Mouse (Mus musculus): ENCODE results near the gene Ankrd34a. TPM values are rescaled to one million over a fixed set of nuclear protein-coding genes. Genes with fewer than 3 reads are reported as not detected.

The Ankrd34a gene
- polyA plus RNA-seq, 1 experiment from 2014 or later = 8.5 TPM

DNA sequence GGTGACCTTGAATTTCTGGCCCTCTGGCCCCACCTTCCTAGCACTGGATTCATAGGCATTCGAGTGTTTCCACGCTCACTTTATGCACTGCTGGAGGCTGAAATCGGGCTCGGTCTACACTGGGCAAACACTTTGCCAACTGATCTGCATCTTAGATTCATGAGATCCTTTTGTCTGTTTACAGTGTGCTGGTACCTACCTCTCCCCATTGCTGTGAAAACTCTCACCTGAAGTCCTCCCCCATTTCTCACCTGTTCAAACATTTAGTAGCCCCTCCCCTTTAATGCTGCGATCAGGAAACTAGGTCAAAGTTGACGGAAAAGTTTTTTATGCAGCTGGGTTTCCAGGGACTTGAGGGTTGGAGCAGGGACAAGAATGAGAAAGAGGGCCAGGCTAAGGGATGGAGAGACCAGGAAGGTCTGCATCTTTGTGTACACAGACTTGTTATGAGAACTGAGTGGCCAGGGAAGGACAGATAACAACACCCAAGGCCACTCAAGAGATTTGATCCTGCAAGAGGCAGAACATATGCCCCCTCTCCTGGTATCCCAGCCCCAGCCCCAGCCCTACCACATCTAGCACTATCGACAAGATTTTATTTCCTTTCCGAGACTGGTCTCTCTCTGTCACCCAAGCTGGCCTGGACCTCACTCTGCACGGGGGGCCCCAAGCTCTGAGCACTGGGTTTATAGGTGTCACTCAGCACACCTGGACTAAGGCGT lies 32.4 kb upstream of the Ankrd34a start:
- H3K9me3 ChIP-seq (ENCODE audit: control insufficient read depth, low read length) = no peaks in the 10 kb centered on the region
- peak overlapping the region; percentile 6; the same call in 1 of the 2 replicates for H3K9ac ChIP-seq (ENCODE audit: low read length)
- peak overlapping the region; percentile 79 to 82 for H3K27ac ChIP-seq (replicated peaks in 1 of 2; ENCODE audit: control insufficient read depth in 1 of 2, insufficient read depth in 1 of 2, low read depth in 2 of 2, low read length in 2 of 2)
- H3K4me3 ChIP-seq (ENCODE audit: control insufficient read depth in 1 of 2, insufficient read depth in 1 of 2, low read depth in 1 of 2, low read length in 2 of 2) = no peak overlapping the region
- peak overlapping the region; percentile 8; the same call in 1 of the 2 replicates for H3K4me2 ChIP-seq (ENCODE audit: low read length)
- peaks cover 15 to 23% of the 10 kb centered on the region in 2 experiments for H3K4me1 ChIP-seq (ENCODE audit: control insufficient read depth in 2 of 2, insufficient read depth in 2 of 2, low read length in 2 of 2)
- peaks cover 29% of the 10 kb centered on the region for H3K36me3 ChIP-seq (ENCODE audit: control insufficient read depth, insufficient read depth, low read length)
- ATAC-seq (ENCODE audit: insufficient number of reproducible peaks, insufficient read depth, low FRiP score, low read depth) = peak; percentile 8; the same call in 1 of the 2 replicates
- 40% methylated on average over 10 of the region's 10 CpGs for WGBS
- H3K27me3 ChIP-seq (ENCODE audit: control insufficient read depth, insufficient read depth, low read length) = no peaks in the 10 kb centered on the region

DNA sequence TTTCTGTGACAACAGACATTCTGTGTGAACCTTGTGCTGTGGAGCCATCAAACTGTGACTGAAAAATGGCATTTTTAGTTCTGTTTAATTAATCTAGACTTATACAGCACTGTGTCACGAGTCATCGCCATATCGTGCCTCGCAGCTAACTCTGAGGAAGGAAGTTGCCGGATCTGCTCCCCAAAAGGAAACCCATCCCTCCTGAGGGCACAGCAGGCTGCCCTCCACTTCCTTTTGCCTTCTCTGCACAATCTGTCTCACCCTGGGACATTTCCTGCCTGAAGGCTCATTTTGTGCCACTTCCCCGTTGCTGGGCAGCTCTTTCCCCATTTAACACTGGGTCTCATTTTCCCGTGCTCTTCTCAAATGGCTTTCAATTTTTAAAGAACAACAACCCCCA lies 31.8 kb upstream of the Ankrd34a start:
- peak overlapping the region; percentile 79 to 82 for H3K27ac ChIP-seq (replicated peaks in 1 of 2; ENCODE audit: control insufficient read depth in 1 of 2, insufficient read depth in 1 of 2, low read depth in 2 of 2, low read length in 2 of 2)
- H3K4me1 ChIP-seq (ENCODE audit: control insufficient read depth in 2 of 2, insufficient read depth in 2 of 2, low read length in 2 of 2) = peaks cover 19 to 29% of the 10 kb centered on the region in 2 experiments
- ATAC-seq (ENCODE audit: insufficient number of reproducible peaks, insufficient read depth, low FRiP score, low read depth) = peak; percentile 20; the same call in 1 of the 2 replicates
- 49% methylated on average over 7 of the region's 7 CpGs for WGBS
- H3K36me3 ChIP-seq (ENCODE audit: control insufficient read depth, insufficient read depth, low read length) = peaks cover 24% of the 10 kb centered on the region
- peak overlapping the region; percentile 6; the same call in 1 of the 2 replicates for H3K9ac ChIP-seq (ENCODE audit: low read length)
- H3K27me3 ChIP-seq (ENCODE audit: control insufficient read depth, insufficient read depth, low read length) = no peaks in the 10 kb centered on the region
- no peaks in the 10 kb centered on the region for H3K9me3 ChIP-seq (ENCODE audit: control insufficient read depth, low read length)
- H3K4me2 ChIP-seq (ENCODE audit: low read length) = peak overlapping the region; percentile 8; the same call in 1 of the 2 replicates
- no peak overlapping the region for H3K4me3 ChIP-seq (ENCODE audit: control insufficient read depth in 1 of 2, insufficient read depth in 1 of 2, low read depth in 1 of 2, low read length in 2 of 2)

DNA sequence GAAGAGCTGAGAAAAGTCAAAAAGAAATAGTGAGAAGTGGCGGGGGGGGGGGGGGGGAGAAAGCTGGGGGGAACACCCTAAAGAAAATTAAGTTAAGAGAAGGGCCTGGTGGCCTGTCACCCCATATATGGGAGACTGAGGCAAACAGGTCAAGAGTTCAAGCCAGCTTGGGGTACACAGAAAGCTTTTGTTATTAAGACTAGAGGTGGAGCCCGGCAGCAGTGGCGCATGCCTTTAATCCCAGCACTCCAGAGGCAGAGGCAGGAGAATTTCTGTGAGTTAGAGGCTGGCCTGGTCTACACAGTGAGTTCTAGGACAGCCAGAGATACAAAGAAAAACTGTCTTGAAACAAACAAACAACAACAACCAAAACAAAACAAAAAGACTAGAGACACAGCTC lies 31.3 kb upstream of the Ankrd34a start:
- peaks cover 19% of the 10 kb centered on the region for H3K36me3 ChIP-seq (ENCODE audit: control insufficient read depth, insufficient read depth, low read length)
- 64% methylated on average over 3 of the region's 3 CpGs for WGBS
- H3K4me1 ChIP-seq (ENCODE audit: control insufficient read depth in 2 of 2, insufficient read depth in 2 of 2, low read length in 2 of 2) = peaks cover 22 to 33% of the 10 kb centered on the region in 2 experiments
- no peak for ATAC-seq (ENCODE audit: insufficient number of reproducible peaks, insufficient read depth, low FRiP score, low read depth)
- peak overlapping the region; percentile 12 to 79; a peak in 2 of 4 replicates for H3K27ac ChIP-seq (replicated peaks in 1 of 2; ENCODE audit: control insufficient read depth in 1 of 2, insufficient read depth in 1 of 2, low read depth in 2 of 2, low read length in 2 of 2)
- H3K27me3 ChIP-seq (ENCODE audit: control insufficient read depth, insufficient read depth, low read length) = no peaks in the 10 kb centered on the region
- no peak overlapping the region for H3K9ac ChIP-seq (ENCODE audit: low read length)
- H3K4me2 ChIP-seq (ENCODE audit: low read length) = no peak overlapping the region
- no peaks in the 10 kb centered on the region for H3K9me3 ChIP-seq (ENCODE audit: control insufficient read depth, low read length)
- no peak overlapping the region for H3K4me3 ChIP-seq (ENCODE audit: control insufficient read depth in 1 of 2, insufficient read depth in 1 of 2, low read depth in 1 of 2, low read length in 2 of 2)

DNA sequence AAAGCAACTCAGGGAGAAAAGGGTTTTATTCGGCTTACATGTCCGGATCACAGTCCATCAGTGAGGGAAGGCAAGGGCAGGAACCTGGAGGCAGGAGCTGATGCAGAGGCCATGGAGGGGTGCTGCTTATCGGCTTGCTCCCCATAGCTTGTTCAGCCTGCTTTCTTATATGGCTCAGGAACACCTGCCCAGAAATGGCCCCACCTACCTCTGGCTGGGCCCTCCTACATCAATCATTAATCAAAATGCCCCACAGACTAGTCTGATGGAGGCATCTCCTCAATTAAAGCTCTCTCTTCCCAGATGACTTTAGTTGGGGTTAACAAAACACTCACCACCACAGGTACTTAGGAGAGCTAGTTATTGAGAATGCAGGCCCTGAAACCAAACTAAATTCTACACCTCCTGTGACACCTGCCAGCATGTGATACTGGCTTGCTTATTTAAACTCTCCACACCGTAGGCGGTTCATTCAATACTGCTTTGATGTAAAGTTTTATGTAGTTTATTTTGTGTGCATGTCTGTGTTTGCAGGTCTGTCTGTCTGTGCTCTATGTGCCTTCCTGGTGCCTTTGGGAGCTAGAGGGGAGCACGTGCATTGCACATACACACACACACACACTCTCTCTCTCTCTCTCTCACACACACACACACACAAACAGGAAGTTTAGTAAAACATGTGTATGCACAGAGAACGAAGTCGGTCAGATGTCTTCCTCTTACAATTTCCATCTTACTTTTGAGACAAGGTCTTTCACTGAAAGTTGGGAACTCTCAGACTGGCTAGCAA lies 29.6 kb upstream of the Ankrd34a start:
- WGBS = 79% methylated on average over 8 of the region's 8 CpGs
- ATAC-seq (ENCODE audit: insufficient number of reproducible peaks, insufficient read depth, low FRiP score, low read depth) = no peak
- H3K27ac ChIP-seq (replicated peaks in 1 of 2; ENCODE audit: control insufficient read depth in 1 of 2, insufficient read depth in 1 of 2, low read depth in 2 of 2, low read length in 2 of 2) = 0 out of 4 replicates have a peak overlapping the region, but pooled peaks of 1 of the 2 experiments have one; percentile 35
- no peaks in the 10 kb centered on the region for H3K27me3 ChIP-seq (ENCODE audit: control insufficient read depth, insufficient read depth, low read length)
- no peaks in the 10 kb centered on the region for H3K9me3 ChIP-seq (ENCODE audit: control insufficient read depth, low read length)
- H3K36me3 ChIP-seq (ENCODE audit: control insufficient read depth, insufficient read depth, low read length) = peaks cover 2% of the 10 kb centered on the region; the same call in 1 of the 2 replicates
- no peak overlapping the region for H3K4me3 ChIP-seq (ENCODE audit: control insufficient read depth in 1 of 2, insufficient read depth in 1 of 2, low read depth in 1 of 2, low read length in 2 of 2)
- peaks cover 29 to 37% of the 10 kb centered on the region in 2 experiments for H3K4me1 ChIP-seq (ENCODE audit: control insufficient read depth in 2 of 2, insufficient read depth in 2 of 2, low read length in 2 of 2)
- no peak overlapping the region for H3K4me2 ChIP-seq (ENCODE audit: low read length)
- no peak overlapping the region for H3K9ac ChIP-seq (ENCODE audit: low read length)

DNA sequence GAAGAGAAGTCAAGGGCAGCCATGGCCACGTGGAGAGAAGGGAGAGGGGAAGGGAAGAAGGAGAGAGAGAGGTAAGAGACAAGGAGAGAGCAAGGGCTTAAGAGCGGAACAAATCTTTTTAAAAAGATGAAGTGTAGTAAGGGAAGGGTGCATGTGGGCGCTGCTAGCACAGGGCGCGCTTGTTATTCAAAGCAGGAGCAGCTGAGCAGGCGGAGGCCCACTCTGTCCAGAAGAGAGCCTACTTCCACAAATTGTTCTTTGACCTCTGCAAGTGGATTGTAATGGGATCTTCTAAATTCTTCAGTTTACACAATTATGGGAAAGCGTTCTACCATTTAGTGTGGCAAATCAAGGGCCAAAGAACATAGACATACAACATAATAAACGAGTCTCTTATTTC lies 27.8 kb upstream of the Ankrd34a start:
- no peak overlapping the region for H3K9ac ChIP-seq (ENCODE audit: low read length)
- no peak for ATAC-seq (ENCODE audit: insufficient number of reproducible peaks, insufficient read depth, low FRiP score, low read depth)
- peaks cover 30 to 49% of the 10 kb centered on the region in 2 experiments for H3K4me1 ChIP-seq (ENCODE audit: control insufficient read depth in 2 of 2, insufficient read depth in 2 of 2, low read length in 2 of 2)
- 74% methylated on average over 8 of the region's 8 CpGs for WGBS
- H3K4me3 ChIP-seq (ENCODE audit: control insufficient read depth in 1 of 2, insufficient read depth in 1 of 2, low read depth in 1 of 2, low read length in 2 of 2) = no peak overlapping the region
- no peaks in the 10 kb centered on the region for H3K36me3 ChIP-seq (ENCODE audit: control insufficient read depth, insufficient read depth, low read length)
- no peaks in the 10 kb centered on the region for H3K27me3 ChIP-seq (ENCODE audit: control insufficient read depth, insufficient read depth, low read length)
- H3K27ac ChIP-seq (replicated peaks in 1 of 2; ENCODE audit: control insufficient read depth in 1 of 2, insufficient read depth in 1 of 2, low read depth in 2 of 2, low read length in 2 of 2) = peak overlapping the region in 1 of 2 experiments; percentile 42; a peak in 1 of 4 replicates
- no peaks in the 10 kb centered on the region for H3K9me3 ChIP-seq (ENCODE audit: control insufficient read depth, low read length)
- H3K4me2 ChIP-seq (ENCODE audit: low read length) = no peak overlapping the region

DNA sequence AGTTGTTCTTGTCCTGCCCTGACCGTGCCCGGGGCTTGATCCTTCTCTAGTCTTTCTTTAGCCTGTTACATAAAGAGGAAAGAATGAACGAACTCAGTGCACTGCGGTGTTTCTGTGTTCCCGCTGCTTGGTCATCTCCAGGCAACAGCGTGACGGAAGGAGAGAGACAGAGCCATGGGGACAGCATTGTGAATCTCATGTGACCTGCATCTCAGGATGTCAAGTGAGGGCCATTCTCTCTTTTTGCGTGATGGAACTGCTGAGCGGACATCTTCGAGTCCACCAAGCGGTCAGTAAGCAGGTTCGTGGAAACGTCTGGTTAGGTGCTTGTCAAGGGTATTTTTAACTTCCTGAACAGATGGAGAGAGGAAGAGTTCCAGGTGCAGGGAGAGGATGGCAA lies 26.9 kb upstream of the Ankrd34a start:
- peaks cover 29 to 49% of the 10 kb centered on the region in 2 experiments for H3K4me1 ChIP-seq (ENCODE audit: control insufficient read depth in 2 of 2, insufficient read depth in 2 of 2, low read length in 2 of 2)
- H3K4me2 ChIP-seq (ENCODE audit: low read length) = peak overlapping the region; percentile 18; the same call in 1 of the 2 replicates
- no peak for ATAC-seq (ENCODE audit: insufficient number of reproducible peaks, insufficient read depth, low FRiP score, low read depth)
- H3K27ac ChIP-seq (replicated peaks in 1 of 2; ENCODE audit: control insufficient read depth in 1 of 2, insufficient read depth in 1 of 2, low read depth in 2 of 2, low read length in 2 of 2) = peak overlapping the region in 1 of 2 experiments; percentile 46; a peak in 1 of 4 replicates
- H3K4me3 ChIP-seq (ENCODE audit: control insufficient read depth in 1 of 2, insufficient read depth in 1 of 2, low read depth in 1 of 2, low read length in 2 of 2) = no peak overlapping the region
- no peaks in the 10 kb centered on the region for H3K27me3 ChIP-seq (ENCODE audit: control insufficient read depth, insufficient read depth, low read length)
- no peaks in the 10 kb centered on the region for H3K9me3 ChIP-seq (ENCODE audit: control insufficient read depth, low read length)
- WGBS = 58% methylated on average over 13 of the region's 13 CpGs
- H3K36me3 ChIP-seq (ENCODE audit: control insufficient read depth, insufficient read depth, low read length) = no peaks in the 10 kb centered on the region
- no peak overlapping the region for H3K9ac ChIP-seq (ENCODE audit: low read length)

DNA sequence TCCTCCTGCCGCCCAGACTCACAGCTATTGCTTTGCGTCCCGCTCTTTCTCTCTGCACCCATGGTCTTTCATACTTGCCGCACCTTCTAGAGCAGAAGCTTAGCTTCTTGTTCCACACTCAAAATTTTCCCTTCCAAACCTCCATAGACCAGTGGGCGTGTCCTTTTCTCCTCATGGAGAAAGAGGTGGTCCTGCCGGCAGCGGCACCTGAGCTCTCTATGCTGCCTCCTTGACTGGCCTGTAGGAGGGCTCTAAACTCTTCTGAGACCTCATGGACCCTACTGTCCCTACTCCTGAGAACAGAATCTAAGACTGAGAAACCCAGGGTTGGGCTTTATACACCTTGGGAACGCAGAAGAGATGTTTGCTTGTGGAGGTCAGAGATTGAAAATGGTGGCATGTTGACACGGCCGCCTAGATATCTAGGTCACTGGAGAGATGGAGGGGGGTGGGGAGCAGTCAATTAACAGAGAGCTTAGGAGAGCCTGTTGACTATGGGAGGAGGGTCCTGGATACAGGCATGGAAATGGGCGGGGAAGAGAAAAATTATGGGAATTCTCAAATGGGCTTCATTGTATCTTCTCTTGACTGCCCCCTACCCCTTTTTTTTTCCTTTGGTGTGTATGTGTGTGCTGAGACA lies 26.4 kb upstream of the Ankrd34a start:
- peak overlapping the region; percentile 18; the same call in 1 of the 2 replicates for H3K4me2 ChIP-seq (ENCODE audit: low read length)
- WGBS = 78% methylated on average over 11 of the region's 11 CpGs
- peaks cover 26 to 50% of the 10 kb centered on the region in 2 experiments for H3K4me1 ChIP-seq (ENCODE audit: control insufficient read depth in 2 of 2, insufficient read depth in 2 of 2, low read length in 2 of 2)

More for the DNA sequence above, 26.4 kb upstream of the Ankrd34a start:
- ATAC-seq (ENCODE audit: insufficient number of reproducible peaks, insufficient read depth, low FRiP score, low read depth) = no peak
- Histone ChIP-seq H3K4me3 (ENCODE audit: control insufficient read depth in 1 of 2, insufficient read depth in 1 of 2, low read depth in 1 of 2, low read length in 2 of 2) (no peak overlapping the region), H3K27me3 (ENCODE audit: control insufficient read depth, insufficient read depth, low read length) (no peaks in the 10 kb centered on the region), H3K36me3 (ENCODE audit: control insufficient read depth, insufficient read depth, low read length) (no peaks in the 10 kb centered on the region), H3K27ac (replicated peaks in 1 of 2; ENCODE audit: control insufficient read depth in 1 of 2, insufficient read depth in 1 of 2, low read depth in 2 of 2, low read length in 2 of 2) (0 out of 4 replicates have a peak overlapping the region, but pooled peaks of 1 of the 2 experiments have one; percentile 10), H3K9me3 (ENCODE audit: control insufficient read depth, low read length) (no peaks in the 10 kb centered on the region), H3K9ac (ENCODE audit: low read length) (no peak overlapping the region)

Data from heart, embryonic 14.5 days (tissue).